Mouse (Mus musculus) spleen, adult 2 months (tissue): ENCODE measurements around the gene Fam76a.

Experiments used
- CTCF ChIP-seq: fragments of 200-500 bp; IDR thresholded peaks from 2 replicates; pipeline ENCODE4 v1.5.1; 2011; ENCODE audit warnings: mild to moderate bottlenecking, inconsistent platforms; ENCODE audit not compliant: insufficient read depth, insufficient read length, insufficient replicate concordance; ENCODE audit errors: extremely low read depth
- POLR2A ChIP-seq: fragments of 200-500 bp; IDR thresholded peaks from 2 replicates; pipeline ENCODE4 v1.6.1; 2011; ENCODE audit warnings: low read depth, low read length, inconsistent platforms

DNA sequence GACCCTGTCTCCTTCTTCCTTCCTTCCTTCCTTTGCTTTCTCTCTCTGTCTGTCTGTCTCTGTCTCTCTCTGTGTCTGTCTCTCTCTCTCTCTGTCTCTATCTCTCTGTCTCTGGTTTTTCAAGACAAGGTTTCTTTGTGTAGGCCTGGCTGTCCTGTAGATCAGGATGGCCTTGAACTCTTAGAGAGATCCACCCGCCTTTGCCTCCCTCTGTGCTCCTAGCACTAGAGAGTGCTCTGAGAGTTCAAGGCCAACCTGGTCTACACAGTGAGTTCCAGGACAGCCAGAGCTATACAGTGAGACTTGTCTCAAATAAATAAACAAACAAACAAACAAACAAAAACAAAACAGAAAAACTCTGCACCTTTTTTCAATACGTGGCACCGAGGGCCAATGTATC, 41.7 kb upstream of the Fam76a start:
- TF ChIP-seq POLR2A (no peak), CTCF (no peak)
